Mouse (Mus musculus): ENCODE measurements around the gene Tbx10. TPM values are rescaled to one million over a fixed set of nuclear protein-coding genes. Genes with fewer than 3 reads are reported as not detected.

Gene Tbx10
- polyA plus RNA-seq (2016; fragmentation: Nextera tagmentation; extraction: Ambion mirVana): not detected in 2 replicates

GRCm38 (mm10) chr19:3992416-3992815 lies at the start of gene Tbx10:
Gene Tbx10, plus strand, starts transcription at chr19:3992752.
- peaks cover 15% of the 10 kb centered on the region; the same call in 1 of the 2 replicates for H3K27me3 ChIP-seq (replicated peaks)
- WGBS: 41% methylated on average over 5 of the region's 5 CpGs
- H3K4me2 ChIP-seq: no peak within 1 kb of the TSS
- H3K9ac ChIP-seq: no peak within 1 kb of the TSS
- ATAC-seq (ENCODE audit: insufficient number of reproducible peaks, low FRiP score): no peak
- H3K4me3 ChIP-seq: no peak within 1 kb of the TSS
- H3K36me3 ChIP-seq: peaks cover 3% of the 10 kb centered on the region; the same call in 1 of the 2 replicates
- no peak within 1 kb of the TSS for H3K27ac ChIP-seq (ENCODE audit: poor library complexity, severe bottlenecking)
- H3K4me1 ChIP-seq (replicated peaks): peaks cover 4% of the 10 kb centered on the region; the same call in 1 of the 2 replicates
- no peaks in the 10 kb centered on the region for H3K9me3 ChIP-seq (replicated peaks)

DNA sequence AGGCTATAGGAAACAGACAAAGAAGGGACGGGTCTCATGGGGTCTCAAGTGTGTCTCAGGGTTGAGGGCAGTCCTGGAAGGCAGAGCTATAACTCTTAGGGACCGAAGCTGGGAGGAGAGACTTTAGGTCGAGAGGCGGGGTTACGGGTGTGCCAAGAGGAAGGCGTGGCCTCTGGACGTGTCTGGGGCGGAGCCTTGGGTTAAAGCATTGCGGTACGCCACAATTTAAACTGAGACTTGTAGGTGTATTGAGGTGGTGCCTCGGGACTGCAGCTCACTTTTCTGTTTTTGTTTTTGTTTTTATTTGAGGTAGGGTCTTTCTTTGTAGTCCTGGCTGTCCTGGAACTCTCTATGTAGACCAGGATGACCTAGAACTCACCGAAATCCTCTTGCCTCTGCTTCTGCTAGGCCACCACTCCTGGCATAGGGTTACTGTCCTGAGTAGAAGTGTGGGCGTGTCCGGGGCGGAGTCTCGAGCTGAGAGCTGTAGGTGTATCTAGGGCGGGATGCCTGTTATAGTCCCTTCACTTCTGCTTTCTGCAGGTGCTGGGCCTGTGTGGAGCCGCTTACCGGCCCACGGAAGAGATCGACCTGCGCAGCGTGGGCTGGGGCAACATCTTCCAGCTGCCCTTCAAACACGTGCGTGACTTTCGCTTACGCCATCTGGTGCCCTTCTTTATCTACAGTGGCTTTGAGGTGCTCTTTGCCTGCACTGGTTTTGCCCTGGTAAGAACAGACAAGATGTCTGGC lies 49.4 kb upstream of the Tbx10 start:
- Histone ChIP-seq H3K4me1 (replicated peaks) (peaks cover 13% of the 10 kb centered on the region), H3K9ac (no peak overlapping the region; the same call in 1 of the 2 replicates), H3K27ac (ENCODE audit: poor library complexity, severe bottlenecking) (no peak overlapping the region), H3K4me2 (peak overlapping the region; percentile 61), H3K36me3 (no peaks in the 10 kb centered on the region), H3K4me3 (peak overlapping the region; percentile 16), H3K9me3 (replicated peaks) (no peaks in the 10 kb centered on the region), H3K27me3 (replicated peaks) (peaks cover 30% of the 10 kb centered on the region)
- peak; percentile 46 for ATAC-seq (ENCODE audit: insufficient number of reproducible peaks, low FRiP score)
- 13% methylated on average over 27 of the region's 27 CpGs for WGBS

DNA sequence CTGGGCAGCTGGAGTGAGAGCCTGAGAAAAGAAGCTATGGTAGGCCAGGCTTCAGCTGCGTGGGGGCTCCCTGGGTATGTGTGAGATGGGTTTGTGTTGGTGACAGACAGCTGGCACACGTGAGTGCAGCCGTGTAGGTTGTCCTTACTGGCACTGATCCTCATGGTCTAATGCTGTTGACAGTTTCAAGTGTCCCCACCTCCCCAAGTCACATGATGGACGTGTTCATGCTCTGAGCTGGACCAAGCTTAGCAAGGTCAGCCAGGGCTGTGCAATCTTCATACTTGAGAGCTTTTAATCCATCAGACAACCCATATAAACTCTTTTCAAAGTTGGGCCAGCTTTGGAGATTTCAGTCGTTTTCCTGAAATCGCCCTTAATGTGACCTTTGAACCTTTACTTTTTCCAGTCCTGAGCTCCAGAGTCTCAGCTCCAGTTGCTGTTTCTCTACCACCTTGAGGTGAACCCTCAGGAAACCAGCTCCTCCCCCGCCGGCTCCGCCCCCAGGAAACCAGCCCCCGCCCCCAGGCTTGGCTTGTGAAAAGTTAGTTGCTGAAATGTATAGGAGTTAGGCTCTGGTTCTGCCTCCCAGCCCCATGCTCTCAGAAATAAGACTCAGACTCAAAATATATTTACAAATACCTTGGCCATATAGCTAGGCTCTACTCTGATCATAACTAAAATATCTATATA lies 46.5 kb upstream of the Tbx10 start:
- Histone ChIP-seq H3K4me2 (no peak overlapping the region), H3K36me3 (no peaks in the 10 kb centered on the region), H3K9ac (no peak overlapping the region), H3K27ac (ENCODE audit: poor library complexity, severe bottlenecking) (no peak overlapping the region), H3K4me3 (no peak overlapping the region), H3K9me3 (replicated peaks) (no peaks in the 10 kb centered on the region), H3K27me3 (replicated peaks) (peaks cover 37% of the 10 kb centered on the region), H3K4me1 (replicated peaks) (peaks cover 13% of the 10 kb centered on the region)
- 23% methylated on average over 10 of the region's 10 CpGs for WGBS
- ATAC-seq (ENCODE audit: insufficient number of reproducible peaks, low FRiP score): peak; percentile 50; the same call in 1 of the 2 replicates

DNA sequence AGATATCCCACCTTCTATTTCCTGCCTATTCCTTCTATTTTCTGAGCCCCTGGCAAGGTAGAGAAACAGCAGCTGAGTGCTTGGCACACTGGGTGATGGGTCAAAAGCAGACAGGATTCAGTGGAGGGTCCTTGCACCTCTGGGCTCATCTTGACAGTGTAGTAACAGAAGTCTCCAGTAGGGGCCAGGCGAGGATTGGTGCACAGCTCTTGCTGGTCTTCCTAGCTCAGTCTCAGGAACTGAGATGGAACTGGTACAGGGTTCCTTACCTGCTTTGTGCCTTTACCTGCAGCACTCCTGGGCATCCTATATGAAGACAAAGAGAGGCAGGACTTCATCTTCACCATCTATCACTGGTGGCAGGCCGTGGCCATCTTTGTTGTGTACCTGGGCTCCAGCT lies 45.8 kb upstream of the Tbx10 start:
- ATAC-seq (ENCODE audit: insufficient number of reproducible peaks, low FRiP score): no peak
- Histone ChIP-seq H3K9me3 (replicated peaks) (no peaks in the 10 kb centered on the region), H3K4me1 (replicated peaks) (peaks cover 13% of the 10 kb centered on the region), H3K36me3 (no peaks in the 10 kb centered on the region), H3K4me3 (no peak overlapping the region), H3K4me2 (no peak overlapping the region), H3K27me3 (replicated peaks) (peaks cover 32% of the 10 kb centered on the region), H3K27ac (ENCODE audit: poor library complexity, severe bottlenecking) (no peak overlapping the region), H3K9ac (no peak overlapping the region)
- 15% methylated on average over 2 of the region's 2 CpGs for WGBS

DNA sequence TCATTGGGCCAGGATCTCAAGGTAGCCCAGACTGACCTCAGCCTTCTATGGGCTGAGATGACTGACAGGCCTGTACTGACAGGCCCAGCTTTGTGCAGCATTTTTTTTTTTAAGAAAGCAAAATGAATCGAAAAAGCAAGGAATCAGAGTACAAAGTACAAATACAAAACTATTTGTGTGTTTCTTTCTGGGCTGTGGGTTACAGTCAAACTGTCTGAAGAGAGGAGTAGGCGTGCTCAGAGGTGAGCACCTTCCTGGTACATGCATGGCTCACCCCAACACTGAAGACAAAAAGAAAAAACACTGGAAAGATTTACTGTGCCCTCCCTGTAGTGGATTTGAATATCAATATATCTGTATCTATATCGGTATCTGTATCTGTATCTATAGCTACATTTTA lies 44.7 kb upstream of the Tbx10 start:
- no peaks in the 10 kb centered on the region for H3K9me3 ChIP-seq (replicated peaks)
- no peaks in the 10 kb centered on the region for H3K36me3 ChIP-seq
- no peak overlapping the region for H3K4me3 ChIP-seq
- H3K4me2 ChIP-seq: no peak overlapping the region
- H3K27ac ChIP-seq (ENCODE audit: poor library complexity, severe bottlenecking): no peak overlapping the region
- H3K27me3 ChIP-seq (replicated peaks): peaks cover 21% of the 10 kb centered on the region
- no peak for ATAC-seq (ENCODE audit: insufficient number of reproducible peaks, low FRiP score)
- peaks cover 13% of the 10 kb centered on the region for H3K4me1 ChIP-seq (replicated peaks)
- WGBS: 69% methylated on average over 3 of the region's 3 CpGs
- no peak overlapping the region for H3K9ac ChIP-seq

DNA sequence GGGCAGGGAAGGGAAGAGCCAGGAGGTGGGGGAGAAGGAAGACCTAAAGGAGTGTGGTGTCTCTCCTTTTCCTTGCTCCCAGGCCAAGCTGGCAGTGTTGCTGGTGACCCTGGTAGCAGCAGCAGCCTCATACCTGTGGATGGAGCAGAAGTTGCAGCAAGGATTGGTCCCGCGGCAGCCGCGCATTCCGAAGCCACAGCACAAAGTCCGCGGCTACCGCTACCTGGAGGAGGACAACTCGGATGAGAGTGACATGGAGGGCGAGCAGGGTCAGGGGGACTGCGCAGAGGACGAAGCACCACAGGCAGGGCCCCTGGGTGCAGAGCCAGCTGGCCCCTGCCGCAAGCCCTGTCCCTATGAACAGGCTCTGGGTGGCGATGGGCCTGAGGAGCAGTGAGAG lies 44.0 kb upstream of the Tbx10 start:
- no peak for ATAC-seq (ENCODE audit: insufficient number of reproducible peaks, low FRiP score)
- WGBS: 57% methylated on average over 14 of the region's 14 CpGs
- no peak overlapping the region for H3K27ac ChIP-seq (ENCODE audit: poor library complexity, severe bottlenecking)
- no peak overlapping the region for H3K4me3 ChIP-seq
- no peaks in the 10 kb centered on the region for H3K9me3 ChIP-seq (replicated peaks)
- H3K4me1 ChIP-seq (replicated peaks): peaks cover 10% of the 10 kb centered on the region
- H3K27me3 ChIP-seq (replicated peaks): peaks cover 20% of the 10 kb centered on the region
- no peak overlapping the region for H3K4me2 ChIP-seq
- no peak overlapping the region for H3K9ac ChIP-seq
- no peaks in the 10 kb centered on the region for H3K36me3 ChIP-seq

DNA sequence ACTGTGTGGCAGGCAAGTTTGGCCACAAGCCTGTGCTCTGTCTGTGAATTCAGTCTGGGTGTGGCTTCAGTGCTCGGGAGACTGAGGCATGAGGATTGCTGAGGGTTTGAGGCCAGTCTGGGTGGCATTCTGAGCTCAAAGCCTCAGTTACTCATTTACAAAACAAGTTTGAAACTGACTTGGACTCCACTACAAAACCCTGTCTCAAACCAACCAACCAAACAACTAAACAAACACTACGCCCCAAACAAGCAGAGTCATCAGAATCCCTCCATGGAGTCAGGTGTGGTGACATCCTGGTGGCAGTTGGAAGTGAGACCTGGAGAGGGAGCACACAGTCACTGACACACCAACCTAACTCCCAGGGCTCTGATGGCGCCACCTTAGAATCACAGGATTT lies 42.2 kb upstream of the Tbx10 start:
- Histone ChIP-seq H3K27ac (ENCODE audit: poor library complexity, severe bottlenecking) (no peak overlapping the region), H3K4me1 (replicated peaks) (peaks cover 10% of the 10 kb centered on the region), H3K9ac (no peak overlapping the region), H3K27me3 (replicated peaks) (peaks cover 11% of the 10 kb centered on the region; the same call in 1 of the 2 replicates), H3K4me3 (no peak overlapping the region), H3K9me3 (replicated peaks) (no peaks in the 10 kb centered on the region), H3K4me2 (no peak overlapping the region), H3K36me3 (no peaks in the 10 kb centered on the region)
- ATAC-seq (ENCODE audit: insufficient number of reproducible peaks, low FRiP score): no peak
- 72% methylated on average over 3 of the region's 3 CpGs for WGBS

GRCm38 (mm10) chr19:3951461-3951860 lies 41.1 kb upstream of the Tbx10 start:
- no peak overlapping the region for H3K4me2 ChIP-seq
- H3K27me3 ChIP-seq (replicated peaks): peaks cover 17% of the 10 kb centered on the region; the same call in 1 of the 2 replicates
- no peaks in the 10 kb centered on the region for H3K36me3 ChIP-seq
- H3K27ac ChIP-seq (ENCODE audit: poor library complexity, severe bottlenecking): no peak overlapping the region
- no peaks in the 10 kb centered on the region for H3K9me3 ChIP-seq (replicated peaks)
- no peak overlapping the region for H3K4me3 ChIP-seq
- peaks cover 9% of the 10 kb centered on the region for H3K4me1 ChIP-seq (replicated peaks)
- H3K9ac ChIP-seq: no peak overlapping the region
- ATAC-seq (ENCODE audit: insufficient number of reproducible peaks, low FRiP score): no peak

- no peak overlapping the region for H3K4me2 ChIP-seq
- H3K9ac ChIP-seq: no peak overlapping the region
- H3K27me3 ChIP-seq (replicated peaks): peaks cover 20% of the 10 kb centered on the region; the same call in 1 of the 2 replicates
- H3K4me1 ChIP-seq (replicated peaks): peaks cover 8% of the 10 kb centered on the region
- no peaks in the 10 kb centered on the region for H3K36me3 ChIP-seq
- H3K27ac ChIP-seq (ENCODE audit: poor library complexity, severe bottlenecking): no peak overlapping the region
- no peaks in the 10 kb centered on the region for H3K9me3 ChIP-seq (replicated peaks)
- WGBS: 36% methylated on average over 1 of the region's 1 CpGs
- H3K4me3 ChIP-seq: no peak overlapping the region
- no peak for ATAC-seq (ENCODE audit: insufficient number of reproducible peaks, low FRiP score)
These were observed 40.5 kb upstream of the Tbx10 start for GRCm38 (mm10) chr19:3952099-3952498.

DNA sequence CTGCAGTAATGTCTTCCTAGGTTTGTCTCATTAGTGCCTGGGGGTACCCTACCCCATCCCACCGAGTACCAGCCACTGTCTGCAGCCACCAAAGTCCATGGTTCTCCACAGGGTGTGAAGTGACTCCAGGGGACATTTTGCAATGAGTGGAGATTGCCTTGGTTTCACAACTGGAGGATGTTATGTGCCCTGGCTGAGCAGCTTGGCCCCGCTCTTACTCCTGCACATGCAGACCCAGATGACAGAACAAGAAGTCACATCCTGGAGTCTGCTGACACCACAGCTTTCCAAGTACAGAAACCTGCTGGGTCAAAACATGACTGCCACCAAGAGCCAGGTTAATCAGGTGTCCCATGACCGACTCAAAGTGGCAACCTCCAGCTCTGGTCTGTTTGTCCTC lies 37.5 kb upstream of the Tbx10 start:
- no peaks in the 10 kb centered on the region for H3K9me3 ChIP-seq (replicated peaks)
- H3K36me3 ChIP-seq: no peaks in the 10 kb centered on the region
- H3K9ac ChIP-seq: no peak overlapping the region
- H3K4me1 ChIP-seq (replicated peaks): peaks cover 8% of the 10 kb centered on the region
- no peak overlapping the region for H3K27ac ChIP-seq (ENCODE audit: poor library complexity, severe bottlenecking)
- no peak overlapping the region for H3K4me2 ChIP-seq
- ATAC-seq (ENCODE audit: insufficient number of reproducible peaks, low FRiP score): no peak
- 73% methylated on average over 3 of the region's 3 CpGs for WGBS
- H3K27me3 ChIP-seq (replicated peaks): 0 out of 2 replicates have a peak, but pooled peaks cover 9% of the 10 kb centered on the region
- no peak overlapping the region for H3K4me3 ChIP-seq

DNA sequence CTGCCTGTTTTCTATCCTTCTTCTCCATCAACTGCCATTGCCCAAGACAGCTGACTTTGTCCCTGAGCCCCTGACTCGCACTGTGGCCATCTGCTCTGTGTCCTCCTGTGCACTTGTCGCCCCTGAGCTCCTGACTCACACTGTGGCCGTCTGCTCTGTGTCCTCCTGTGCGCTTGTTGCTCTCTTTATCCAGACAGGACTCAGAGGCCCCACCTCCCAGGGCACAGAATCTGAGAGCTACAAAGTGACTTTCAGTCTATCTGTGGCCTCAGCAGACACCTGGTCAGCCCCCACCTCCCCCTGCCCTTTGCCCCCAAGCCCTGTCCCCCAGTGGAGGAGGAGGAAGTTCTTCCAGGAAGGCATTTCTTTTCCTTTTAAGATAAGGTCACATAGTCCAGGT lies 36.7 kb upstream of the Tbx10 start:
- no peak overlapping the region for H3K4me2 ChIP-seq
- H3K4me1 ChIP-seq (replicated peaks): peaks cover 8% of the 10 kb centered on the region
- H3K27me3 ChIP-seq (replicated peaks): 0 out of 2 replicates have a peak, but pooled peaks cover 9% of the 10 kb centered on the region
- H3K9ac ChIP-seq: no peak overlapping the region
- no peaks in the 10 kb centered on the region; the same call in 1 of the 2 replicates for H3K9me3 ChIP-seq (replicated peaks)
- WGBS: 18% methylated on average over 4 of the region's 4 CpGs
- no peaks in the 10 kb centered on the region for H3K36me3 ChIP-seq
- H3K27ac ChIP-seq (ENCODE audit: poor library complexity, severe bottlenecking): no peak overlapping the region
- no peak overlapping the region for H3K4me3 ChIP-seq
- peak; percentile 36; the same call in 1 of the 2 replicates for ATAC-seq (ENCODE audit: insufficient number of reproducible peaks, low FRiP score)
